Mouse (Mus musculus): ENCODE data around the gene Rpl3l.

The Rpl3l gene

DNA sequence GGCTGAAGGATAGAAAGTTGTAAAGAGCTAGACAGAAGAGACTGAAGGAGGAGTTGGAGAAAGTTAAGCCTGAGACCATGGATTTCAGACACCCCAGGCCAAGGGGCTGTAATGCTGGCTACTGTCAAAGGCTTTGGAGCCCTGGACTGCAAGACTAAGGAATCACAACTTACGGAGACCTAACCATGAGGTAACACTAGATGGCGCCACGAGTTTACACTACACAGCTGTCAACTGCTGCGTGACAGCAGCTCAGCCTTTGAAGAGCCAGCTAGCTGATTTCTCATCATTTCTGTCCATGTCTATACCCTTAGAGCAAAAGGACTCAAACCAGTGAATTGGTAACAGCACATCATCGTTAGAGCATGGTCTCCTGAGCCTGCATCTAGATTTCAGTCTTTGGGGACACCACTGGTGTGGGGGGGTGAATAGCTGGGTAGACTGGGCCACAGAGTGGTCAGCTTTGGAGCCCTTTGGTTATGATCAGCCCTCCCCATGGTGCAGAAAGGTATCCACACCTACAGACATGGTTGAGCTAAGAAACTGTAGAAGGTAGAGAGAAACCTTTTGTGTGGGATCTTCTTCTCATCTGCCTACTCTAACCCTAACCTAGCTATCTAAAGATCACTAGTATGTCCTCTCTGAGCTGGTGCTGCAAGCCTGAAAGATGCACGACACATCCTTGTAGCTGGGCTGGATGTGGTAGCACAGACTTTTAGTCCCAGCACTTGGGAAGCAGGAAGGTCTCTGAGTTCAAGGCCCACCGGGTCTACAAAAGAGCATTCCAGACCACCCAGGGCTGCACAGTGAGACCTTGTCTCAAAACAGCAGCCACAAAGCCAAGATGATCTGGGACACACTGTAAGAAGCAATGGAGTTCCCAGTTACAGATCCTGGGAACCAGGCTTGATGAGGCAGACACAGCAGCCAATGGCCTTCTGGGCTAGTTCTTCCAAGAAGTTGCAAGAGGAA is 18.2 kb downstream of the Rpl3l start:
- peak; percentile 92 for DNase-seq

DNA sequence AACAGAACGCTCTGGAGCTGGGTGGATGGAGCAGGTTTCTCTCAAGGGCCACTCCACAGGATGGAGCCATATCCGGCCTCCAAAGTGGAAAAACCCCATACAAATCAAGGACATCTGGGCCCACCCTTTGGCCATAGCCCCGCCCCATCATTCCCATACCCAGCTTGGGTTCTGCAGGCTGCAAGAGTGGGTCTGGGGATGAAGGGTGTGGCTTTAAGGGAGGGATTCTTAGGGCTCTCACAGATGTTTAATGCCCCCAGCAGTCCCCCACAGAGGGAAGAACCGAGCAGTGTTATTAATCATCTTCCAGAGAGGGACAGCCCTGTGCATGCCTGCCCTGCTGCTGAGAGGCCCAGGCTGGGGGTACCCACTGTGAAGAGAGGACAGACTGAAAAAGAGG is 19.4 kb downstream of the Rpl3l start:
- no peak for DNase-seq

DNA sequence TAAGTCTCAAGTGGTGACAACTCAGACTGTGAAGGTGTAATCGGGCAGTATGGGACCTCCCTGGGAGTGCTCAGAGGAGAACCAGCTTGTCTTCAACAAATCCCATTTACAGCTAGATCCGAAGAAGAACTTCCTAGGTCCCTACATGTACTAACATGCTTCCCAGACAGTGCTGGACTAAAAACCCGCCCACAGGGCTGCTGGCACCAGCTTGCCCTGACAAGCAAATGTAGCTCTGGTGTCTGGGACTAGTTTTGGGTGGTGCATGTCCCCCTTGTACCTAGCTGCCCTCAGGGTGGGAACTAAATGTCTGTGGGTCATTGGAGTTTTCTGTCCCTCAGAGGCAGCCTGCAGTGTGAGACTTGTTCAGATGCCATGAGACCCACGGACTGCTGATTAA is 23.9 kb downstream of the Rpl3l start:
- no peak for DNase-seq

DNA sequence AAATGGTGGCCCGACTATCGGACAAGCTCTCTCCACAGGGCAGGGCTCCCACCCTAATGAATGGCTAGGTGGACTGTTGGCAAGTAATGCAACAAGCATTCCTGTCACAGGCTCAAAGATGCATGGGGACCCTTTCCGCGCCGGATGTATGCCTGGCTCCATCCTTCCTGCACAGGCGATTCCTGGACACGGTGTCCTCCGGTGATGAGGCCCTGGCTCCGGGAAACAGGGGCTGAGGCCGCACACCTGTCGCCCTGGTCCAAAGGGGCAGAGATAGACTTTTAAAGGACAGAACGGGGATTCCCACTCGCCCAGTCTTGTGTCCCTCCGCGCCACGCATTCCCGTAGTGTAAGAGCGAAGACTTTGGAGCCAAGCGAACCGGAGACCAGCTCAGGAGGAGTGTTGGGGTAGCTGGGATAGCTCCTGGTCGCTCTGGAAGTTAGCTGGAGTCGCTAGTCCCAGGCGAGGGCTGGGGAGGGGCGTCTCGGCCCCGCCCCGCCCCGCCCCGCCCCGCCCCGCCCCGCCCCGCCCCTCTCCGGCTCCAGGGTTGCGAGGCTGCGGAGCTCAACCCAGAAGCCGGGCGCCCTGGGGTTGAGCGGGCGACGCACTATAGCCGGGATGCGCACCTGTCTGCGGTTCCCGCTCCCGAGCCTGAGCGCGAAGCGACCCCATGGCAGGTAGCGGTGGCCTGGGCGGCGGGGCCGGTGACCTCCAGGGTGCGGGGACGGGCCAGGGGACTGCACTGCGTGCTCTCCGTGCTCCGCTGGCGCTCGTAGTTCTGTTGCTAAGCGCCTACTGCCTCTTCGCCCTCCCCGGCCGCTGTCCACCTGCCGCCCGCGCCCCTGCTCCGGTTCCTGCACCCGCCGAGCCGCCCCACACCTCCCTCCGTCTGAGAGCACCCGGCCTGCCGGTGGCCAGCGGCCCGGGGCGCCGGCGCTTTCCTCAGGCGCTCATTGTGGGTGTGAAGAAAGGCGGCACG is 25.1 kb downstream of the Rpl3l start, which contains the start of gene Hs3st6:
TSS of gene Hs3st6 (plus strand) at position 574 of the 980 bp plus-strand sequence.
- DNase-seq: peak; percentile 62

DNA sequence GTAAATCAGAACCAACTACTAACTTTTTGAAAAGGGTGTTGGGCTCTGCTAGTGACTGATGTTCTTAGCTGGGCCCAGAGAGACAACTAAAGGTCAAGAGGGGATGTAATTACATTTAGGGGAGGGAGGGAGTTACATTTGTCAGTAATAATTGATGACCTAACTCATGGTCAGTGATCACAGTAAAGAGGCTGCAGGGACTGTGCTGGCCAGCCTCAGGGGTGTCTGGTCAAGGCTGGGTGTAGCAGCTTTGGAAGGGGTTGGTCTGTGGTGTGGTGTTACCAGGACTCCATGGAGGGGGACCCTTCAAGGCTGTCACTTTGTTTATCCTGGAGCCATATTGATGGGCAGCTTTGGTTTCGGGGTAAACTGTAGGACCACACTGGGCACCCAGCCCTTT is 29.8 kb downstream of the Rpl3l start:
- DNase-seq: no peak

DNA sequence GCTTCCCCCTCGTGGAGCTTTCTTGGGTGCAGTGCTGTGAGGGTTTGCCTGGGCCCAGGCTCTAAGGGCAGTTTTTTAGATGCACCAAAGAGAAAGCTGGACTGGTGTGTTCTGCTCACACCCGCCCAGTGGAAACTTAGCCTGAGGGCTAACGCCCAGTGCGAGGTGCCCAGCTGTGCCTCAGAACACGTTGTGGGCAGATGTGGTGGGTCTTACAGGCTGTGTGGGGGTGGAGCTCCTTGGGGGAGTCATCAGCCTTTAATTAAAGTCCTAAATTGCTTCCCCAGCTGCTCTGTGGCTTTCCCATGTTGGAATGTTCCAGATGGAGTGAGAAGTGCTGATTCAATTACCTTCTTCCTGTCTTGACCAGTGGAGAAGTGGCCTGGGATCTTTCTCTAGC is 33.5 kb downstream of the Rpl3l start:
- no peak for DNase-seq

DNA sequence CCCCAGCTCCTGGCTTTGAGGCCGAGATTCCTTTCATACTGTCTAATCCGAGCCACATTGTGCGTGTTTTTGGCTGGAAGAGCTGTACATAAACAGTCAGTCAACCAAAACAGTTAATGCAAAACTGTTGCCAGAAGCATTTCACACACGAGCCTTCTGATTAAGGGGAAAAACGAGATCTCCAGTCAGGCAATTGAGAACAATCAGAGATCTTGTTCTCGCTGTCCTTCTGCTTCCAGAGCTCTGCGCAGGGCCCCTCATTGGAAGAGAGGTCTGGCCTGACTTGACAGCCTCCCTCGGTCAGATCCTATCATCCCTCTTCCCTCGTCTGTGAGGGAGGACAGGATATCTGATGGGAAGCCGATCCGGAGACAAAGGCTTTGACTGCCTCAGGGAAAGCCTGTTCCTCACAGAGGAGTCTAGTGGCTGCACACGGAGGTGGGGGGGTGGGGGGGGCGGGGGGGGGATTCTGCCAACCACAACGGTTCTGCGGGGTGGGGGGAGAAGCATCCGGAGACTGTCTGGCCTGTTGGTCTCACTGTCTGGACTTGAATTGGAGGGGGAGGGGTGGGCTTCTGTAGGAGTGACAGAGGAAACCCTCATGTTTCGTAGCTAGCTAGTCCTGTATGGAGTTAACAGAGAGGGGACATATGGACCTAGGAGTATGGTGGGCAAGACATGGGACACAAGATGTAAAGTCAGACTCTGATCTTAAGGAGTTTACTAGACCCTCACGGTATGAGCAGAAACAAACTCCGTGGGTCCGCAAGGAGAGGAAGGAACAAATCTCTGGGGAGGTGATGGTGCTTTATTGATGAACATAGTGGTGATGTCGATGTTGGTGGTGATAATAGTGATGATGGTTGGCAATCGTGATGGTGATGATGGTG is 37.6 kb downstream of the Rpl3l start:
- peak; percentile 47 for DNase-seq

DNA sequence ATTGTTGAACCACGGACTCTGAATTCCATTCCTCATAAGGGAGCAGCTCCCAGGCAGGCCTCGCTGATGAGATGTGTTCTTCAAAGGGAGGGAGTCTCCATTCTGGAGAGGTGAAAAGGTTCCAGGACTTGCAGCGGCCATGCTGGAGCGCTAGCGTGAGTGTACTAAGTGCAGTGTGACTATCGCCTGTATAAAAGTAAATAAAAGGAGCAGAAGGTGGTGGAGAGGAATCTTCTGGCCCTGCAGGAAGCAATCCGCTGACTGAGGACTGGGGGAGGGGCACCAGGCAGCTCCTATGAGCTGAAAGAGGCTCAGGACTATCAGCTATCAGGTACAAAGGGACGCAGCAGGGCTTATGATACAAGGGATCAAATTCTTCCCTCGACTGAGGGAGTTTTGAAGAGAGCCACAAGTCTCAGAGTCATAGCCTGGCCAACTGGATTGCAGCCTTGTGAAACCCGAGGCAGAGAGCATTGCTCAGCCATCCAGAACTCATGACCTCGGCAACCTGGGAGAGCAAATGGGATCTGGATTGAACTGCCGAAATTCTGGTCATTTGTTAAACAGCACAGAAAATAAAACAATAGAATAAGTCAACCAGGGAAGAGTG is 38.8 kb downstream of the Rpl3l start:
- no peak for DNase-seq

DNA sequence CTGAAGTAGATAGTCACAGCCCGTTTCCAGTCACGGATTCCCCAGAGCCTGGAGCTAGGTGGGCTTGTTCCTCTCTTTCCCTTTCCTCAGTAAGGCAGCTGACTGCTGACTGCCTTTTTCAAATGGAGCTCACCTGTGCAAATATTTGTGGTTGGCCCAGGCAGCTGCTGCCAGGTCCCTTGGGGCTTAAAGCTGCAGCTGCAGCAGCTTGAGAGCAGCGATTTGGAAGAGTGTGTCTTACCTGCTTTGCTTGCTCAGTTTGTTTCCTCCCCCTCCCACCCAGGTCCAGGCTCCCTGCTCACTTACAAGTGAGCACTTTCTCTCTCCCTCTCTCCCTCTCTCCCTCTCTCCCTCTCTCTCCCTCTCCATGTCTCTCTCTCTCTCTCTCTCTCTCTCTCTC is 41.5 kb downstream of the Rpl3l start:
- no peak for DNase-seq

DNA sequence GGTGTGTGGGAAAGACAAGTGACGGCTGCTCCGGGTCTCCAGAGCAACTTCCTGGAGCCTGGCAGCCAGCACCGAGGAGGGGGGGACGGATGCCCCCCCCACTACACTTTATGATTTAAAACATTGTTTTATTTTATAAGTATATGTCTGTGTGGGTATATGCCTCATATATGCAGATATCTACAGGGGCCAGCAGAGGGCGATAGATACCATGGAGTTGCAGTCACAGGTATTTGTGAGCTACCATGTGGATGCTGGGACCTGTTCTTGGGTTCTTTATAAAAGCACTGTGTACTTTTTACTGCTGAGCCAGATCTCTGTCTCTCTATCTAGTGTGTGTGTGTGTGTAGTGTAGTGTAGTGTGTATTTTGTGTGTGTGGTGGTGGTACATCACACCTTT is 45.6 kb downstream of the Rpl3l start:
- DNase-seq: no peak

DNA sequence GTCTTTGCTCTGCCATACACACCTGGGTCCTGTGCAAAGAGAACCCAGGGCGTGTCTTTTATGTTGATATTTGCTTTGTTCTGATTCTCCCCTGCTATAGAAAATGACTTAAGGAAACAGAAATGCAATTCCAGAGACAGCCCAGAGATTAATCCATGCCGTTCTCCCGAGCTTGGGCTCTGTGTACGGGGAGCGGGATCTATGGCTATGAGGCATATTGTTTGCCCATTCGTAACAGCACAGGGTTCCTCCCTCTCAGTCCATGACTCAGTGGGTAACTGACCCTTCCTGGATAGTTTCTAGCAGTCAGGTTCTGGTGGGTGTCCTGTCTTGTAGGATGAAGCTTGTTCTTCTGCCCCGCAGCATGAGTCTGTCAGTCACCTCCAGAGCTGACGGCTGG is 47.6 kb downstream of the Rpl3l start:
- no peak for DNase-seq

DNA sequence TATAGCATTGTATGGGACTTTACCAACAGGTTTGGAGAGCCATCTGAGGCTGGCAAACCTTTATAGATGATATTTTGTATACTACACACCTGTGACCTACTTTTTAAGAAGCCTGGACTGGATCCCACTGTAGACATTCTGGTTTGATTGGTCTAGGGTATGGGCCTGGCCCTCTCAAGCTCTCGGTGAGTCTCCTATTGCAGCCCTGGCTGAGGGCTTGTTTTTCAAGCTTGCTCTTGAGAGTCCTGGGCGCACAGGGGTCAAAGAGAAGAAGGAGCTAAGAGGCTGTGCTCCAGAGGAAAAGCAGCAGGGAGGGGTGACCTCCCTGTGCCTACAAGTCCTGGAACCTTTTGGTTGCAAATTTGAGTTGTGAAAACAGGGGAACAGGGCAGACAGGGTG is 49.5 kb downstream of the Rpl3l start:
- no peak for DNase-seq

DNA sequence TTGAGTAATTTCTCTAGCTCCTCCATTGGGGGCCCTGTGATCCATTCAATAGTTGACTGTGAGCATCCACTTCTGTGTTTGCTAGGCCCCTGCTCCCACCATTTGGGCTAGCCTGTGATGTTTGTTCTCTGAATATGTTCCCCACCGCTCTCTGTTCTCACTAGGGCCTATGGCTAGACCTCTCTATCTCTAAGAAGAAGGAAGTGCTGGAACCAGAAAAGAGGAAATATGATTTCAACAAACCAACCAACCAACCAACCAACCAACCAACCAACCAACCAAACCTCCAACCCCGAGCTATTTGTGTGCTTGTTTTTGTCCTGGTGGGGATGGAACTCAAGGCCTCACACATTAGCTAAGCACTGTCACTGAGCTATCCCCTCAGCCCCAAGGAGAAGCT is 53.2 kb downstream of the Rpl3l start:
- DNase-seq: no peak

Data from retina, postnatal 1 day (tissue).